Mouse (Mus musculus): Measurements from ENCODE around the gene Trim65.
"Not testable (repeated sequence)": the region's sequence is repeated elsewhere in the genome, so short reads cannot be mapped to it uniquely, and the experiment has no call there.

The Trim65 gene

DNA sequence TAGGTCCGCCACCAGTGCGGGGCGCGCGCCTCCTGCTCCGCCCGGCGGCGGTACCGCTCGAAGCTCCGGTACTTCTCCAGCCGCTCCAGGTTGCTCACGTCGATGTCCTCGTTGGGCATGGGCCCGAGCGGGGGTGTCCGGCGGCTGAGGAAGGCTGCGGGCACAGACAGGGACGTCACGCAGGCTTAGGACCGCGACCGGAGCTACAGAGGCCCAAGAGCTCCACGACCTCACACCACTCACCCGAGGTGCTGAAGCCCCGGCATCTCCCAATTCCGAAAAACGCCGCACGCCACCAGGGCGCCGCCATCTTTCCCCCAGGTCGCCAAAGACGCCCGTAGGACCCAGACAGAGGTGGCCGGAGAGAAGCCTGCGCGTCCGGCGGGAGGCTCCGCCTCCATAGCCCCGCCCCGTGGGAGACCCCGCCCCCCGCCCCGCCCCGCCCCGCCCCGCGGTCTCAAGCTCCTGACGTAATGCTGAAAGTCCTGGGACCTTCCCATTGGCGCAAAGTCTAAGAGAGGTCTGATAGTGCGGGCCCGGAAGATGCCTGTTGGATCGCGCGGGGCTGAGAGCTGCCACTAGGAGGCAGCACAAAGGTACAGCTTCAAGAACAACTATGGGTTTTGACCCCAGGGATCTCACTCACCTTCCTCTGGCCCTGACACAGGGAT is 7.7 kb upstream of the Trim65 start, which contains the start of gene Mrpl38:
Mrpl38 (minus strand) TSS at position 401 of the 671 bp plus-strand sequence.
- peak; percentile 95 for DNase-seq (ENCODE audit: low read depth, low spot score)

- DNase-seq (ENCODE audit: low read depth, low spot score), result no peak
Measured at GRCm38 (mm10) chr11:116138096-116138467, 7.2 kb upstream of the Trim65 start.

DNA sequence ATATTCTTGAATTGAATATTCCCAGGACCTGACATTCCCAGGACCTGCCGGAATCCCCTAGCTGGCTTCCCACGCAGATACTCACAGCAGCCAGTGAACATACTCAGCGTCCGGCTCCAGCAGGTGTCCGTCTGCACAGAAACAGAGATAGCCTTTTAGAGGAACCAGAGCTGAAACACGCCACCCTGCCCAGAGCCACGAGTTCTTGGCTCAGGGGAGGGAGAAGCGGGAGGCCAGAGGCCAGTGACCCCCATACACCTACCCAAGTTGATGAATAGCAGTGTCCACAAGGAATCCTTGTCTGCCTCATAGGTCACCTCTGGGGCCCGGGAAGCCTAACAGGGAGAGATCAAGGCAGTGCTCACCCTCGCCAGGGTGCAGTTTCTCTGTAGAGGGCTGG is 3.2 kb upstream of the Trim65 start:
- DNase-seq (ENCODE audit: low read depth, low spot score), result no peak

DNA sequence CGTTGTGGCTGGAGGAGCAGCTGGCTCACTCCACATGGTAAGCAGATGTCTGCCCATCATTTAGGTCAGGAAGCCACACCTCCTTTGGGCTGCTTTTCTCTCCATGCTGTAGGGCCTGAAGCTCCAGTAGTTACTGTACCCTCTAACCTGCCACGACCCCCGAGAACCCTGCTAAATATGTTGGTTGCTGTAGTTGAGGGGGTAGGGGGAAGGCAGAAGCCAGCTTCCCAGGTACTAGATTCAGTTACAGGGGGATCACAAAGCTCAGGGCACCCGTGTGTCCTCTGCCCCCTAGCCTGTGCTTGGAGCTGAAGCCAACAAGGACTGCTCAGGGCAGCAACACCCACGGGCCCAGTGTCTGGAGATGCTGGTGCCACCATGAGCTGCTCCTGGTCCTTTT is 2.6 kb upstream of the Trim65 start:
- no peak for DNase-seq (ENCODE audit: low read depth, low spot score)

DNA sequence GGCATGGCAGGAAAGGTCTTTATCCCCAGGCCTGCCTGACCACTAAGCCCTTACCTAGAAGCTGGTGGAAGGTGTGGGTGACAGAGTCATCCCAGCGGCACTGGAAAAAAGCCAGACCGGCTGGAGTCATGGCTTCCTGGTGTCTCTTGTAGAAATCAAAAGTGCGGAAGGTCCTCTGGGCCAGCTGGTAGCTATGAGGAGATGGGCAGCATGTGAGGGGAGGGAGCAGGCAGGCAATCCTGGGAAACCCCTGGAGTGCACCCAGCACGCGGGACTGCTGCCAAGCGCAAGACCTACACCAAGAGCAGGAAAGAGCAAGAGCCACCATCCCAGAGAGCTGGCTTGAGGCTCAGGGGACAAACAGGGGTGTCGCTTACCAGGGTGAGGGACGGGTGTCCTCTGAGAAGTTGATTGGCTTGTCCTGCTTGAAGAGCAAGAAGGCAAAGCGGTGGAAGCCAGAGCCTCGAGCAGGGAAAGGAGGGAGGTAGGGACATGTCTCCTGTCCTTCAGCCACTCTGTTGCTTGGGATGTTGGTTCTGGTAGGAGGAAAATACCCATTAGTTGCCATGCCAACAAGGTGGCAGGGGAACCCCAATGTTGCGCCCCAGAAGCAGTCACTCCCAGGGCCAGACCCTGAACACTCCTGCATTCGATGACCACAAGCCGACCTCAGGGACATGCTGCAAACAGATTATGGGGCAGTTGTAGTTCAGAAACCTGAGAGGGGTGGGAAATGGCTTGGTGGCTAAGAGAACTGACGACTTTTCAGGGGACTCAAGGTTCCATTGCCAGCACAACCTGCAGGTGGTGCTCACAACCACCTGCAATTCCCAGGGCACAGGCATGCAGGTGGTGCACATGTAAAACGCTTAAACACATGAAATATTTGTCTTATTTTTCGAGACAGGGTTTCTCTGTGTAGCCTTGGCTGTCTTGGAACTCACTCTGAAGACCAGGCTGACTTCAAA is 1.7 kb upstream of the Trim65 start:
- no peak for DNase-seq (ENCODE audit: low read depth, low spot score)

DNA sequence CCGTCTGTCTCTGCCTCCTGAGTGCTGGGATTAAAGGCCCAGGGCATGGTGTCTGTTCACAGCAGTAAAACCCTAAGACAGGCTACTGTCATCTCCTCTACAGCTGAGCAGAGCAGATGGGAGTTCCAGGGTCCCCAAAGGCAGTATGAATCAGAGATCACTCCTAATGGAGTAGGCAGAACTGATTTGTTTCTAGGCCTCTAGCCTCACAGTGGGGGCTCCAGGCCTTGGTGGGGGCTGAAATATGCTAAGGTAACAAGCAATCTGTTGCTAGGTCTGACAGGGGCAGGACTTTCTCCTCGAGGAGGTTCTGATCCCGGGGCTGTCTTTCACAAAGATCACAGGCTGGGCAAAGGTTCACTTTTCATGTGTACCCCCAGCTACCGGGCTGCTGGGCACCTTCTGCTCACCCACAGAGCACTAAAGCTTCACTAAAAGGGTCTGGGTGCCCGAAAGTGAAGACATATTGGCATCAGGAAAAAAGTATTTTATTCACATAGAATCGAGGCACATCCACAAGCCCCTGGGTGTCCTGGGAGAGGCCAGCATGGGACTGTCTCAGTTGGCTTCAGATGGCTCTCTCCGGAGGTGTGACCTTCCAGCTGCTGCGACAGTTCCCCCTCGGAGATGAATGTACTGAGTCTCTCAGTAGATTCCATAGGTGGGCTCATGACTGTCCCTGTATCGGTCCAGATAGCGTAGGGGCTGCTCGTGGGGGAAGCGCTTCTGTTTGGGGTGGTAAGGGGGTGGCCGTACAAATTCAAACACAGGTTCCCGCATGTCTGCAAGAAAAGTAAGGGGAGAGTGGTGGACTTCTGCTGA is 632 bp upstream of the Trim65 start:
- no peak for DNase-seq (ENCODE audit: low read depth, low spot score)

- DNase-seq (ENCODE audit: low read depth, low spot score), result no peak
Measured at GRCm38 (mm10) chr11:116129993-116130487, 888 bp downstream of the Trim65 start.

DNA sequence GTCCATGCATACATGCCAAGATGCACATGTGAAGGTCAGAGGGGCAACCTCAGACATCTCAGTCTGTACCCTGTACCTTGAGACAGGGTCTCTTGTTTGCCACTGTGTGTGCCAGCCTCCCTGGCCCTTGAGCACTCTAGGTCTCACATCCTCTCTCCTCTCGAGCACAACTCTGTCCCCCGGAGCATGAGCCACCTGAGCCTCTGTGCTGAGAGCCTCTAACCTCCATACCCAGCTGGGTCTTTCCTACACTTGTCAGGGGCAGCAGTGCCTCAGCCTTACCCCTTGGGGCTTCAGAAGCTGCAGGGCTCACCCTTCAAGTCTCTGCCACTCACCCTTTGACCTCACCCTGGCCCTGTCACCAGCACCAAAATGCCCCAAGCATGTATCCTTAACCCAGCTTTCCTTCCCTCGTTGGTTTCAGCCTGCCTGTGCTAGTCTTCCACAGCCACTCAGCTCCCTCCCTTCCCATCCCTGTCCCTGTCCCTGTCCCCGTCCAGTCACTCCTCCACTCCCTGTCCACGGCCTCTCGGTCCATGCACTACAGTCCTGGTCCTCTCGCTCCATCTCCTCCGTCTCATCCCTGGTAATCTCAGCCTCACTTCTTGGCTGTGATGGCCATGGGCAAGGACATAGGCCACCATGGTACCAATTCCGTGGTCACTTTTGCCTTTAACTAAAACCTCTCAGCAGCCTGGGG is 1.7 kb downstream of the Trim65 start:
- no peak for DNase-seq (ENCODE audit: low read depth, low spot score)

GRCm38 (mm10) chr11:116127986-116128385 is 2.9 kb downstream of the Trim65 start:
- DNase-seq (ENCODE audit: low read depth, low spot score), result no peak

DNA sequence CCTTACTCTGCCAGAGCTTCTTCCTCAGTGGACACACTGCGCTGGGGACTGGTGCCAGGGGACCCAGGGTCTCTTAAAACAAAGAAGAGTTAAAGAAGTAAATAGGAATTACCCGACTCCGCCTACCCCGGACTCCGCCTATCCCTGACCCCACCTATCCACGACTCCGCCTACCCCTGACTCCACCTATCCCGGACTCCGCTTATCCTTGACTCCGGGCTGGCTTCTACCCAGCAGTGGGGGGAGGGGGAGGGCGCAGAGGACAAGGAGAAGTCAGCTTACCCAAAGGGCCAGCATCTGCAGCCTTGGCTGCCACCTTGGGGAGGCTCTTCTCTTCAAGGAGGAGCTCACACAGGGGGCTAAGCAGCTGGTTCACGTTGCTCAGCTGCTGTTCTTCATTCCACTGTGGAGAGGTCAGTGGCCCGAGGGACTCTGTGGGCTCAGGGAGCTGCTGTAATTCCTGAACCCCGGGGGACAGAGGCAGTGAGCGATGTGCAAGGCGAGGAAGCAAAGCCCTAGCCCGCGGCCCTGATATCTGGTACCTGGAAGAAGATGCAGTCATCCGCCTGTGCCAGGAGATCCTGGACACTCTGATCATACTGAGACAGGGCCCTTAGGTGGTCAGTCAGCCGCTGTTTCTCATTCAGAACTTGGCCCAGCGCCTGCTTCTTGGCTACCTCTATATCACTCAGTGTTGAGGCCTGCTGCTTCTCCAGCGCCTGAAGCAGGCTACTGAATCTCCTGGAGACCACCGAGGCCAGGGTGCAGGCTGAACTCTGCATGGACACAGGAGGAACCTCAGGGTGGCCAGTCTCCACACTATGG is 3.6 kb downstream of the Trim65 start, which contains the start of gene Trim47:
Trim47 (minus strand) TSS at position 55 of the 825 bp plus-strand sequence.
- no peak for DNase-seq (ENCODE audit: low read depth, low spot score)

GRCm38 (mm10) chr11:116126261-116126660 is 4.7 kb downstream of the Trim65 start:
- no peak for DNase-seq (ENCODE audit: low read depth, low spot score)

- not testable (repeated sequence) for DNase-seq (ENCODE audit: low read depth, low spot score)
Measured at GRCm38 (mm10) chr11:116121731-116122245, 9.1 kb downstream of the Trim65 start.

DNA sequence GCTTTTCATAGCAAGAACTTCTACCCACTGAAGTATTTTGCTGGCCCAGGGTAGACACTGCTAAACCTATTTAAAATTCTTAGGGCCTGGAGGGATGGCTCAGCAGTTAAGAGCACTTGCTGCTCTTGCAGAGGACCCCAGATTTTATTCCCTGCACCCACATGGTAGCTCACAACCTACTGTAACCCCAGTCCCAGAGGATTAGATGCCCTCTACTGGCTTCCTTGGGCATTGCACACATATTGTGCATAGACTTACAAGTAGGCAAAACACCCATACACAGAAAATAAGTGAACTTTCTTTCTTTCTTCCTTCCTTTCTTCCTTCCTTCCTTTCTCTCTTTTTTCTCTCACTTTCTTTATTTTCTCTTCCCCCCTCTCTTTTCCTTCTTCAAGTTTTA is 13.1 kb downstream of the Trim65 start:
- no peak for DNase-seq (ENCODE audit: low read depth, low spot score)

DNA sequence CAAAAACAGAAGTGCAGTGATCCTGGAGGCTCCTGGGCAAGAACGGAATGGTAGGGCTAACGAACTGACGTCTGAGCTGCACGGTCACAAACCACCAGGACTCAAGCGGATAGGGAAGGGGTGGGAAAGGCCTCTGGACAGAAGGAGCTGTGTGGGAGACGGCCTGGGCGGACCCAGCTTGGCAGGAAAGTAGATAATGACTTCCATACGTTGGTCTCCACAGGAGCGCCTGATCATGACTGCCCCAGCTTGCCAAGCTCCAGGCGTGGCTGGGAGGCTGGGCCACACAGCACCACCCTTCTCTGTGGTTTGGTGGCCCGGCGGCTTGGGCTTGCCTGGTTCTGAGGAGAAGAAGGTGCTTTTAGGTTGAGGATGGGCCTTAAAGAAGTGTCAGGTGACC is 13.7 kb downstream of the Trim65 start:
- DNase-seq (ENCODE audit: low read depth, low spot score), result no peak

DNA sequence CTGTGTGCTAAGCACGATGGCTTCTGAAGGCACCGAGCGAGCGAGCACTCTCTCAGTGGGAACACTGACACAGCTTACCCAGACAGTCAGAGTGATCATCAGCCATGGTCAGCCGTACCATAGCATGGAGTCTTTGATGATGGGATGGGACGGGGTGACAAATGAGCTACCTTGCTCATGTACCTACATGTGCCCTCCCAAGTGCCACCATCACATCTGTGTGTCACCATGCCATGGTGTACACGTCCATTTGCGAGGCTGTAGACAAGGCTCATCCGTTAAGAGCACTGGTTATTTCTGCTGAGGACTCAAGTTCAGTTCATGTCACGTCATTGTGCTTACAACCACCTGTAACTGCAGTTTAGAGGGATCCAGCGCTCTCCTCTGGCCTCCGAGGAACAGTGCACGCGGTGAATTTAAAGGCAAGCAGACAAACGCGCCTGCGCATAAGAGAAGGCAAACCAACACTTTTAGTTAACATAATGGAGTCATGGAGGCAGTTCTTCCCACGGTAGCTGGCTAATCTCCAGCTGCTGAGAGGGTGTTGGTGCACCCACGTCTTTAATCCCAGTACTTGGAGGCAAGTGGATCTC is 19.2 kb downstream of the Trim65 start:
- no peak for DNase-seq (ENCODE audit: low read depth, low spot score)

GRCm38 (mm10) chr11:116111067-116111466 is 19.9 kb downstream of the Trim65 start:
- no peak for DNase-seq (ENCODE audit: low read depth, low spot score)

DNA sequence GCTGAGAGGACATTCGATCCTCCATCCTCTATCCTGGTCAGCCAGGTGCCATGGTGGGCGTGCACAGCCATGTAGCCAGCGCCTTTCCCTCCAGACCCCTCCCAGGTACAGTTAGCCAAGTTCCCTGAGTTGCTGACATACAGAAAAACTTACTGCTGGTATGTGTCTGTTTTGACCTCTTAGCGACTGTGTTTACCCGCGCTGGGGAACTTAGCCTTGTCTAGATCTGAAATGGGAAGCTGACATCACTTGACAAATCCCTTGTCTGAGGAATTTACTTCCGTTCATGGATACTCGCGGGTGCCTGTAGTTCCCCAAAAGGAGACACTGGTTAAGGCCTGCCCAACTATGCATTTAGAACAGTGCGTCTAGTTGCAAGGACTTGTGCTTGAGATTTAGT is 20.4 kb downstream of the Trim65 start:
- DNase-seq (ENCODE audit: low read depth, low spot score), result no peak

GRCm38 (mm10) chr11:116110131-116110530 is 20.8 kb downstream of the Trim65 start:
- no peak for DNase-seq (ENCODE audit: low read depth, low spot score)

- DNase-seq (ENCODE audit: low read depth, low spot score), result no peak
Measured at GRCm38 (mm10) chr11:116109441-116110081, 21.4 kb downstream of the Trim65 start.
